Mouse (Mus musculus): ENCODE results near the gene Rassf6. TPM values are rescaled to one million over a fixed set of nuclear protein-coding genes. Genes with fewer than 3 reads are reported as not detected.

Gene Rassf6
- total and polyA plus RNA-seq, 3 experiments: 15.1 to 24.5 (median 18.3) TPM

DNA sequence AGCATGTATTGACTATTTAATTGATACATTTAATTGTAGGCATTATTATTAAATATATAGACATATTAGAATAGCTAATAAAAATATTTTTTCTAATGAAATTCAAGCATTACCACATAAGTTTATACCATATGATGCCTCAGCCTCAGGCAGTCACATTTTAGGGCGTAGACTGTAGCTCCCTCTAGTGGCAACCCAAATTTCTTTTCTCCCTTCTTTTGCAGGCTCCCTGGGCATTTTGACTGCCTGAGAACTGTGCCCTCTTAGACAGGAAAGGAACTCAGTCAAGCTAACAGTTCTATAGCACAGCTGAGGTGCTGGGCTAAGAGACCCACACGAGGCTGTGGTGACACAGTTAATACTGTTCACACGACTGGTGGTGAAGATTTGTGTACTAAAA is 12.3 kb upstream of the Rassf6 start:
- H3K4me2 ChIP-seq (ENCODE audit: insufficient read depth, low read depth, poor library complexity, severe bottlenecking): no peak overlapping the region
- no peak overlapping the region for H3K9ac ChIP-seq (ENCODE audit: insufficient read depth, low read depth)
- H3K79me2 ChIP-seq (replicated peaks; ENCODE audit: control insufficient read depth, extremely low read depth, insufficient read depth, poor library complexity, severe bottlenecking): no peaks in the 10 kb centered on the region
- no peak overlapping the region for H3K4me3 ChIP-seq (replicated peaks in 1 of 3; ENCODE audit: low read depth in 2 of 3, low read length in 2 of 3, poor library complexity in 1 of 3)
- in situ Hi-C loops (cut with MboI; ENCODE audit: low pct_ligation_motif_present, low pct_unique_long_range_greater_than_20kb, low sequenced_read_pairs) (loop anchor here (5.0 to 10.0 kb wide), 2 partner anchors 150 to 252 kb away; partner anchors contain the start of gene Cxcl2), dilution Hi-C loops (cut with MboI; ENCODE audit: extremely low pct_ligation_motif_present, extremely low pct_unique_long_range_greater_than_20kb, low sequenced_read_pairs) (no loop called here)
- peaks cover 3 to 16% of the 10 kb centered on the region in 2 experiments; a peak in 2 of 4 replicates for H3K4me1 ChIP-seq (ENCODE audit: control insufficient read depth in 1 of 2, insufficient read depth in 2 of 2)
- H3K9me3 ChIP-seq (replicated peaks; ENCODE audit: low read length): no peaks in the 10 kb centered on the region
- no peaks in the 10 kb centered on the region for H3K27me3 ChIP-seq (replicated peaks)
- TF ChIP-seq JUND (conservative IDR thresholded peaks at IDR 0.05; ENCODE audit: low read depth, low read length): no peak
- TF ChIP-seq CTCF (conservative IDR thresholded peaks at IDR 0.05 in 1 of 2, IDR thresholded peaks at IDR 0.05 in 1 of 2; ENCODE audit: low read depth in 2 of 2, low read length in 2 of 2): peak; percentile 69 to 95
- TF ChIP-seq SMC3 (IDR thresholded peaks at IDR 0.05; ENCODE audit: low read depth, low read length): peak; percentile 87
- peak; percentile 81 for TF ChIP-seq ZC3H11A (IDR thresholded peaks at IDR 0.05; ENCODE audit: low read depth, low read length)
- H3K36me3 ChIP-seq (replicated peaks in 1 of 2; ENCODE audit: control insufficient read depth in 1 of 2, insufficient read depth in 1 of 2, low read length in 1 of 2): no peaks in the 10 kb centered on the region
- H3K27ac ChIP-seq (ENCODE audit: insufficient read depth, low read depth): no peak overlapping the region
- peak; percentile 72 for DNase-seq (ENCODE audit: extremely low read depth)

DNA sequence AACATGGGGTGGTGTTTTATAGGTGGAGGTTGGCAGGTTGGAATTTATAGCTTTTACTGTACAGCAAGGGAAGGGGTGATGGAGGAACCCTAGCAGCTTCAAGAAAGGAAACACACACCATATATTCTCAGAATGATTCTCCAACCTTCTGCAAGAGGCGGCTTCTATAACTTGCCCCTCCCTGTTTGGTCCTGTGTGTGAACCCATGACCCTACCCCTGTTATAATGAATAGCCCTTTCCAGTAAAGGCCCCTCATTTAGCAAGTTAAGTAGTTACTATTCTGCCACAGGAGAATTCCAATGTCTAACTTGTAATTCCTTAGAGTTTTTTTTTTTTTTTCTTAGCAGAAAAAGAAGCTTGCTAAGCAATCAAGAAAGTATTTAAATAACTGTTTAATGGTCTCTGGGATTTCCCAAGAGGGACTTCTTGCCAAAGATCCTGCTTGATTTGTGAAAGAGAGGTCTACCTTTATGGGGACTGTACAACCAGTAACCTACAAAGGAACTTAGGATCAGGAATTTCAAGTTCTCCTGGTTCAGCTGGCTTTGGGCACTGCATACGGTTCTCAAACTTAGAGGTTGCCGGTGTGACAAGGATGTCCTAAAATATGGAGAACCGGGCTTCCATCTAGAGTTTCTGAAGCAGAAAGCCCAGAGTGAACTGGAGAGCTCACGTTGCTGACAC is 10.2 kb upstream of the Rassf6 start:
- H3K9ac ChIP-seq (ENCODE audit: insufficient read depth, low read depth): no peak overlapping the region
- dilution Hi-C loops (cut with MboI; ENCODE audit: extremely low pct_ligation_motif_present, extremely low pct_unique_long_range_greater_than_20kb, low sequenced_read_pairs): no loop called here
- H3K27me3 ChIP-seq (replicated peaks): no peaks in the 10 kb centered on the region

DNA sequence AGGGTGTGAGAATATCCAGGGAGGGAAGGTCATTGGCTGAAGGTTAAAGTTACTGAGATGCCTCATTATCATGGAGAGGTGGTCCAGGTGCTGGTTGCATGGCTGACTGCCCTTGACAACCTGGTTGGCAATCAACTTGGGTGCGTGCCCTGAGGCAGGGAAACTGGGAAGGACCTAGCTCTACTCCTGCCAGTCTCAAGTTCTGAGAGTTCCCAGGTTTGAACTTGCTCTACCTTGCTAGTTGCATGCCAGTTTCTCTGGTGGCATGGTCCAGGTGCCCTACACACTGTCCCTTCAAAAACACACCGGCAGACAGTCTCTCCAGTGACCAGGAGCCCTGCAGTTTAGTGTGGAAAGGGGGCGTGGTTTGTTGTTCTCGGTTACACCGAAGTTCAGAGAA is 7.0 kb upstream of the Rassf6 start:
- H3K9me3 ChIP-seq (replicated peaks; ENCODE audit: low read length): no peaks in the 10 kb centered on the region
- H3K79me2 ChIP-seq (replicated peaks; ENCODE audit: control insufficient read depth, extremely low read depth, insufficient read depth, poor library complexity, severe bottlenecking): no peaks in the 10 kb centered on the region
- no peaks in the 10 kb centered on the region for H3K36me3 ChIP-seq (replicated peaks in 1 of 2; ENCODE audit: control insufficient read depth in 1 of 2, insufficient read depth in 1 of 2, low read length in 1 of 2)
- dilution Hi-C loops (cut with MboI; ENCODE audit: extremely low pct_ligation_motif_present, extremely low pct_unique_long_range_greater_than_20kb, low sequenced_read_pairs): no loop called here
- H3K4me2 ChIP-seq (ENCODE audit: insufficient read depth, low read depth, poor library complexity, severe bottlenecking): no peak overlapping the region
- H3K9ac ChIP-seq (ENCODE audit: insufficient read depth, low read depth): no peak overlapping the region
- H3K4me1 ChIP-seq (ENCODE audit: control insufficient read depth in 1 of 2, insufficient read depth in 2 of 2): peaks cover 8 to 41% of the 10 kb centered on the region in 2 experiments
- in situ Hi-C loops (cut with MboI; ENCODE audit: low pct_ligation_motif_present, low pct_unique_long_range_greater_than_20kb, low sequenced_read_pairs): no loop called here
- no peak overlapping the region for H3K27ac ChIP-seq (ENCODE audit: insufficient read depth, low read depth)
- no peak for TF ChIP-seq PAX5 (IDR thresholded peaks at IDR 0.05; ENCODE audit: low read length)
- TF ChIP-seq GABPA (IDR thresholded peaks at IDR 0.05; ENCODE audit: insufficient replicate concordance, low read depth, low read length): no peak
- TF ChIP-seq MXI1 (IDR thresholded peaks at IDR 0.05; ENCODE audit: low read depth, low read length): no peak
- TF ChIP-seq MYC (IDR thresholded peaks at IDR 0.05; ENCODE audit: low read depth, low read length): no peak
- no peaks in the 10 kb centered on the region for H3K27me3 ChIP-seq (replicated peaks)
- DNase-seq (ENCODE audit: extremely low read depth): no peak
- H3K4me3 ChIP-seq (replicated peaks in 1 of 3; ENCODE audit: low read depth in 2 of 3, low read length in 2 of 3, poor library complexity in 1 of 3): no peak overlapping the region

More for the DNA sequence above, 10.2 kb upstream of the Rassf6 start:
- TF ChIP-seq UBTF (IDR thresholded peaks at IDR 0.05; ENCODE audit: low read depth, low read length): no peak
- no peak for TF ChIP-seq ZKSCAN1 (IDR thresholded peaks at IDR 0.05; ENCODE audit: borderline replicate concordance, low read depth, low read length)
- TF ChIP-seq BHLHE40 (IDR thresholded peaks at IDR 0.05; ENCODE audit: low read depth, low read length): no peak
- no peak for TF ChIP-seq CHD1 (IDR thresholded peaks at IDR 0.05; ENCODE audit: low read depth, low read length)
- no peak for TF ChIP-seq JUN (IDR thresholded peaks at IDR 0.05; ENCODE audit: insufficient read depth, low read depth, low read length)
- TF ChIP-seq MXI1 (IDR thresholded peaks at IDR 0.05; ENCODE audit: low read depth, low read length): no peak
- no peak for TF ChIP-seq EP300 (IDR thresholded peaks at IDR 0.05; ENCODE audit: low read length)
- no peak overlapping the region for H3K27ac ChIP-seq (ENCODE audit: insufficient read depth, low read depth)
- H3K9me3 ChIP-seq (replicated peaks; ENCODE audit: low read length): no peaks in the 10 kb centered on the region
- no peak overlapping the region for H3K4me3 ChIP-seq (replicated peaks in 1 of 3; ENCODE audit: low read depth in 2 of 3, low read length in 2 of 3, poor library complexity in 1 of 3)
- H3K4me1 ChIP-seq (ENCODE audit: control insufficient read depth in 1 of 2, insufficient read depth in 2 of 2): peaks cover 11 to 36% of the 10 kb centered on the region in 2 experiments
- H3K36me3 ChIP-seq (replicated peaks in 1 of 2; ENCODE audit: control insufficient read depth in 1 of 2, insufficient read depth in 1 of 2, low read length in 1 of 2): no peaks in the 10 kb centered on the region
- no peak for DNase-seq (ENCODE audit: extremely low read depth)
- no peaks in the 10 kb centered on the region for H3K79me2 ChIP-seq (replicated peaks; ENCODE audit: control insufficient read depth, extremely low read depth, insufficient read depth, poor library complexity, severe bottlenecking)
- H3K4me2 ChIP-seq (ENCODE audit: insufficient read depth, low read depth, poor library complexity, severe bottlenecking): no peak overlapping the region
- in situ Hi-C loops (cut with MboI; ENCODE audit: low pct_ligation_motif_present, low pct_unique_long_range_greater_than_20kb, low sequenced_read_pairs): loop anchor here (5.0 to 10.0 kb wide), 2 partner anchors 148 to 254 kb away; partner anchors contain the start of gene Cxcl2

Measured in CH12.LX (cell line).